Mouse (Mus musculus) stomach, embryonic 14.5 days (tissue): ENCODE results near the gene Vopp1. TPM values are rescaled to one million over a fixed set of nuclear protein-coding genes. Genes with fewer than 3 reads are reported as not detected.
"Not testable (repeated sequence)": the region's sequence is repeated elsewhere in the genome, so short reads cannot be mapped to it uniquely, and the experiment has no call there.

Experiments used
- ATAC-seq: fragments of 200-750 bp; cut with Nextera tagmentation; 2 replicates; pipeline ENCODE4 v1.8.0; 2017; ENCODE audit warnings: low read depth, moderate TSS enrichment; ENCODE audit not compliant: insufficient number of reproducible peaks, insufficient read depth, low FRiP score
- H3K27ac ChIP-seq: fragments of 300-500 bp; sonication (generic); 2 replicates; pipeline ENCODE4 v1.5.1; 2014; ENCODE audit warnings: mild to moderate bottlenecking, low read length, moderate library complexity, mixed read lengths
- H3K27me3 ChIP-seq: fragments of 300-500 bp; sonication (generic); 2 replicates; pipeline ENCODE4 v1.6.1; 2014; ENCODE audit warnings: low read length, control low read depth, mixed read lengths; ENCODE audit not compliant: control insufficient read depth, insufficient read depth
- H3K36me3 ChIP-seq: fragments of 300-500 bp; sonication (generic); 2 replicates; pipeline ENCODE4 v1.6.1; 2014; ENCODE audit warnings: mild to moderate bottlenecking, control low read depth, low read length, moderate library complexity, mixed read lengths; ENCODE audit not compliant: control insufficient read depth, insufficient read depth
- H3K4me1 ChIP-seq: fragments of 300-500 bp; sonication (generic); 2 replicates; pipeline ENCODE4 v1.6.1; 2014; ENCODE audit warnings: low read length, control low read depth, mixed read lengths; ENCODE audit not compliant: control insufficient read depth, insufficient read depth
- H3K4me2 ChIP-seq: fragments of 300-500 bp; sonication (generic); replicated peaks from 2 replicates; pipeline ENCODE4 v1.6.1; 2014; ENCODE audit warnings: low read depth, low read length, control low read depth
- H3K4me3 ChIP-seq: fragments of 300-500 bp; sonication (generic); 2 replicates; pipeline ENCODE4 v1.5.1; 2014; ENCODE audit warnings: low read depth, low read length, control low read depth
- H3K9ac ChIP-seq: fragments of 300-500 bp; sonication (generic); replicated peaks from 2 replicates; pipeline ENCODE4 v1.6.1; 2014; ENCODE audit warnings: low read depth, mild to moderate bottlenecking, control low read depth, low read length, moderate library complexity, mixed read lengths
- H3K9me3 ChIP-seq: fragments of 300-500 bp; sonication (generic); 2 replicates; pipeline ENCODE4 v1.6.1; 2016; ENCODE audit warnings: low read depth, low read length, control low read depth; ENCODE audit not compliant: control insufficient read depth
- WGBS: fragments of 180-500 bp; shearing (Covaris S2); extraction: QIAGEN DNeasy Blood & Tissue Kit; methylation state at CpG from one replicate; pipeline ENCODE4 v1.1.7; 2014; 5-methylcytosine and 5-hydroxymethylcytosine counted together
- polyA plus RNA-seq: library from polyadenylated mRNA; unstranded; fragments of >200 nt; fragmentation: Nextera tagmentation; extraction: Ambion mirVana; gene quantifications from 2 replicates; pipeline ENCODE4 v1.2.1, GENCODE M21; 2014

Vopp1 gene
- polyA plus RNA-seq, 1 experiment from 2014 or later, result 26.7 TPM

GRCm38 (mm10) chr6:57795835-57796234 is 29.1 kb downstream of the Vopp1 start:
- Histone ChIP-seq H3K4me1 (0 out of 2 replicates have a peak, but pooled peaks cover 3% of the 10 kb centered on the region), H3K27ac (no peak overlapping the region), H3K36me3 (no peaks in the 10 kb centered on the region), H3K4me2 (no peak overlapping the region), H3K27me3 (no peaks in the 10 kb centered on the region), H3K4me3 (no peak overlapping the region), H3K9me3 (no peaks in the 10 kb centered on the region), H3K9ac (no peak overlapping the region)
- no peak for ATAC-seq
- WGBS, result 70% methylated on average over 3 of the region's 3 CpGs

- H3K4me2 ChIP-seq, H3K27ac ChIP-seq, H3K9me3 ChIP-seq, H3K27me3 ChIP-seq, ATAC-seq, H3K9ac ChIP-seq, H3K4me3 ChIP-seq, H3K4me1 ChIP-seq, H3K36me3 ChIP-seq: not testable (repeated sequence)
- 75% methylated on average over 9 of the region's 9 CpGs for WGBS
Measured at GRCm38 (mm10) chr6:57792821-57793220, 32.1 kb downstream of the Vopp1 start.

- Histone ChIP-seq H3K9me3 (no peaks in the 10 kb centered on the region), H3K27ac (no peak overlapping the region), H3K4me1 (no peaks in the 10 kb centered on the region), H3K27me3 (no peaks in the 10 kb centered on the region), H3K9ac (no peak overlapping the region), H3K4me2 (no peak overlapping the region), H3K4me3 (no peak overlapping the region), H3K36me3 (no peaks in the 10 kb centered on the region)
- no peak for ATAC-seq
- 81% methylated on average over 4 of the region's 4 CpGs for WGBS
Measured at GRCm38 (mm10) chr6:57790542-57790941, 34.4 kb downstream of the Vopp1 start.

GRCm38 (mm10) chr6:57787376-57787775 is 37.6 kb downstream of the Vopp1 start:
- WGBS, result 95% methylated on average over 6 of the region's 6 CpGs
- Histone ChIP-seq H3K36me3 (no peaks in the 10 kb centered on the region), H3K27me3 (no peaks in the 10 kb centered on the region), H3K9me3 (no peaks in the 10 kb centered on the region), H3K4me3 (no peak overlapping the region), H3K4me1 (no peaks in the 10 kb centered on the region), H3K27ac (no peak overlapping the region), H3K4me2 (no peak overlapping the region), H3K9ac (no peak overlapping the region)
- ATAC-seq, result no peak

- Histone ChIP-seq H3K27ac (no peak overlapping the region), H3K9ac (no peak overlapping the region), H3K27me3 (no peaks in the 10 kb centered on the region), H3K4me2 (no peak overlapping the region), H3K4me1 (no peaks in the 10 kb centered on the region), H3K36me3 (no peaks in the 10 kb centered on the region), H3K4me3 (no peak overlapping the region), H3K9me3 (no peaks in the 10 kb centered on the region)
- WGBS, result 94% methylated on average over 1 of the region's 1 CpGs
- no peak for ATAC-seq
Measured at GRCm38 (mm10) chr6:57784251-57784650, 40.7 kb downstream of the Vopp1 start.

GRCm38 (mm10) chr6:57782658-57783057 is 42.3 kb downstream of the Vopp1 start:
- Histone ChIP-seq H3K9me3 (no peaks in the 10 kb centered on the region), H3K9ac (no peak overlapping the region), H3K4me3 (no peak overlapping the region), H3K27ac (no peak overlapping the region), H3K27me3 (no peaks in the 10 kb centered on the region), H3K4me1 (no peaks in the 10 kb centered on the region), H3K4me2 (no peak overlapping the region), H3K36me3 (no peaks in the 10 kb centered on the region)
- WGBS, result 92% methylated on average over 1 of the region's 1 CpGs
- no peak for ATAC-seq

- H3K4me1 ChIP-seq, result no peaks in the 10 kb centered on the region
- H3K4me3 ChIP-seq, result no peak overlapping the region
- H3K4me2 ChIP-seq, result no peak overlapping the region
- H3K27ac ChIP-seq, result no peak overlapping the region
- no peak for ATAC-seq
- no peaks in the 10 kb centered on the region for H3K9me3 ChIP-seq
- no peaks in the 10 kb centered on the region for H3K27me3 ChIP-seq
- H3K36me3 ChIP-seq, result no peaks in the 10 kb centered on the region
- WGBS, result 86% methylated on average over 3 of the region's 3 CpGs
- no peak overlapping the region for H3K9ac ChIP-seq
Measured at GRCm38 (mm10) chr6:57780359-57780758, 44.6 kb downstream of the Vopp1 start.

- H3K27ac ChIP-seq, result no peak overlapping the region
- WGBS, result 97% methylated on average over 1 of the region's 1 CpGs
- ATAC-seq, result no peak
- no peak overlapping the region for H3K4me3 ChIP-seq
- H3K9ac ChIP-seq, result no peak overlapping the region
- H3K36me3 ChIP-seq, result peaks cover 6% of the 10 kb centered on the region; the same call in 1 of the 2 replicates
- no peaks in the 10 kb centered on the region for H3K27me3 ChIP-seq
- no peak overlapping the region for H3K4me2 ChIP-seq
- H3K4me1 ChIP-seq, result no peaks in the 10 kb centered on the region
- H3K9me3 ChIP-seq, result no peaks in the 10 kb centered on the region
Measured at GRCm38 (mm10) chr6:57773792-57774191, 51.2 kb downstream of the Vopp1 start.

GRCm38 (mm10) chr6:57770467-57771190 is 54.3 kb downstream of the Vopp1 start:
- Histone ChIP-seq H3K27me3 (no peaks in the 10 kb centered on the region), H3K27ac (no peak overlapping the region)
- 92% methylated on average over 1 of the region's 1 CpGs for WGBS

More at GRCm38 (mm10) chr6:57770467-57771190, 54.3 kb downstream of the Vopp1 start:
- H3K36me3 ChIP-seq, result peaks cover 6% of the 10 kb centered on the region; the same call in 1 of the 2 replicates
- H3K4me1 ChIP-seq, result no peaks in the 10 kb centered on the region
- H3K4me2 ChIP-seq, result no peak overlapping the region
- no peak for ATAC-seq
- no peak overlapping the region for H3K4me3 ChIP-seq
- H3K9me3 ChIP-seq, result no peaks in the 10 kb centered on the region
- no peak overlapping the region for H3K9ac ChIP-seq
